Mouse (Mus musculus) thymus, adult 2 months (tissue): ENCODE data around the gene Lrrk1. TPM values are rescaled to one million over a fixed set of nuclear protein-coding genes. Genes with fewer than 3 reads are reported as not detected.

ENCODE experiments used
- DNase-seq: peaks from one replicate; pipeline ENCODE4 v3.0.0; 2021
- H3K27ac ChIP-seq: fragments of 200-500 bp; 2 replicates; pipeline ENCODE4 v1.5.1; 2012; ENCODE audit warnings: low read length, control low read depth; ENCODE audit not compliant: control insufficient read depth, insufficient read depth
- H3K27me3 ChIP-seq: fragments of 200-500 bp; 2 replicates; pipeline ENCODE4 v1.6.1; 2012; ENCODE audit warnings: mild to moderate bottlenecking, low read length, moderate library complexity, mixed read lengths; ENCODE audit not compliant: control insufficient read depth, insufficient read depth
- H3K36me3 ChIP-seq: fragments of 200-500 bp; 2 replicates; pipeline ENCODE4 v1.6.1; 2012; ENCODE audit warnings: mild to moderate bottlenecking, low read length, moderate library complexity; ENCODE audit not compliant: control insufficient read depth, insufficient read depth
- H3K4me1 ChIP-seq: fragments of 200-500 bp; replicated peaks from 2 replicates; pipeline ENCODE4 v1.6.1; 2012; ENCODE audit warnings: low read length; ENCODE audit not compliant: control insufficient read depth, insufficient read depth
- H3K4me3 ChIP-seq: fragments of 200-500 bp; 2 replicates; pipeline ENCODE4 v1.5.1; 2012; ENCODE audit warnings: mild to moderate bottlenecking, low read length, control low read depth, moderate library complexity; ENCODE audit not compliant: control insufficient read depth, insufficient read depth
- CTCF ChIP-seq: fragments of 200-500 bp; IDR thresholded peaks from 2 replicates; pipeline ENCODE4 v1.5.1; 2012; ENCODE audit warnings: mild to moderate bottlenecking, control low read depth, low read length, moderate library complexity, borderline replicate concordance; ENCODE audit not compliant: control insufficient read depth, poor library complexity, insufficient read depth; ENCODE audit errors: extremely low read depth
- POLR2A ChIP-seq: fragments of 200-500 bp; IDR thresholded peaks from 2 replicates; pipeline ENCODE4 v1.6.1; 2012; ENCODE audit warnings: mild to moderate bottlenecking, low read length, control low read depth, moderate library complexity; ENCODE audit not compliant: control insufficient read depth, poor library complexity, insufficient read depth; ENCODE audit errors: extremely low read depth
- WGBS: fragments of 180-500 bp; shearing (Covaris S2); methylation state at CpG from one replicate; pipeline ENCODE4 v1.1.7; 2018; 5-methylcytosine and 5-hydroxymethylcytosine counted together
- polyA plus RNA-seq: library from polyadenylated mRNA; depleted of rRNA; stranded (reverse); fragments of >200 nt; gene quantifications from 2 replicates; pipeline ENCODE4 v1.2.3, GENCODE M21; 2012

Lrrk1 gene
- polyA plus RNA-seq, 1 experiment: 29.9 TPM

DNA sequence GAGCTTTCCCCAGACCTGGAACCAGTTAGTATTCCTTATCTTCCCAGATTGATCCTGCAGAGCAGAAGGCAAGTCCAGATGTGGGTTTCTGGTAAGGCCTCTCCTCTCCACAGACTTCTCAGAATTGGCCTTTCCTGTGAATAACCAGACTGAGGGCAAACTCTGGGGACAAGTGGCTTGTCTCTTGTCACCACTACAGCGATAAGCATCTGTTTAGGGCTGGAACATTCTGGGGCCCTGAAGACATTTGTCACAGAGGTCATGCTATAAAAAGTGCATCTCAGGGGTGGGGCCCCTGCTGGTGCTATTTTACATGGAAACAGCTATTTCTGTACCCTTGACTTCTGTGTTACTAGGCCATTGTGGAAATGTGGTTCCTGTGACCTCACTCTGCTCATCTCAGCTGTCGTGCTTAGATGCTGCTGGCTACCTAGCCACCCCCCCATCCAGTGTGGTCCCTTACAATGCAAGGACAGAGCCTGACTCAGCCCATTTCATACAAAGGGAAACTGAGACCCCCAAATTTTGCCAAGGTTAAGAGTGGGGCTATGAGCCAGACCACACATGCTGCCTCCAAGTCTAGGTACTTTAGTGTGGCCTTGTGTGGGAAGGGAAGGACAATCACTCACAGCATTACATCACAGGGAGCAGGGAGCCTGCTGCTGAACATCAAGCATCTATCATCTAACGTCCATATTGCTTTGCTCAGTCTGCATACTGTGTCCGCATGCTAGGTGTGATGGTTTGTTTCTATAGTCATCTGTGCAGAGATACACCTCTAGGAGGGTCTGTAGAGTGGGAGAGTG is 154.8 kb downstream of the Lrrk1 start:
- Histone ChIP-seq H3K36me3 (no peaks in the 10 kb centered on the region), H3K4me3 (no peak overlapping the region), H3K27ac (peak overlapping the region; percentile 12; the same call in 1 of the 2 replicates), H3K4me1 (peaks cover 36% of the 10 kb centered on the region), H3K27me3 (no peaks in the 10 kb centered on the region)
- DNase-seq: no peak
- TF ChIP-seq CTCF: no peak
- TF ChIP-seq POLR2A: no peak
- 41% methylated on average over 4 of the region's 4 CpGs for WGBS

DNA sequence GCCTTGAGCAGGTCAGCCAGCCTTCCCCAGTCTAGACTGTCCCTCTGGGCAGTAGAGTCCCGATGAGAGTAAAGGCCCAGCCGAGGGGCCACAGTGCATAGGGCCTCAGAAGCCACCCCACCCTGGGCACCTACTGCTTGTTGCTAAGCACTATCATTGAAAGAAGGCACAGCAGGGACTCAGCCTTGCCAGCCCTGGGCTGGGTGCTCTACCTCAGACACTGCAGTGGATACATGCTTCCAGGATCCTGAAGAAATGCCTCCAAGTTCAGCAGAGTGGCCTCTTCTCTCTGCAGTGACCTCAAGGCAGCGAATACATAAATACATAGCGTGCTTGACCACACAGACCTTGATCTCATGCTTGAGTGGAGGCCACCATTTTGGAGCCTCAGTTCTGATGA is 156.3 kb downstream of the Lrrk1 start:
- H3K27ac ChIP-seq: no peak overlapping the region
- no peaks in the 10 kb centered on the region for H3K27me3 ChIP-seq
- H3K4me3 ChIP-seq: no peak overlapping the region
- TF ChIP-seq POLR2A (no peak), CTCF (no peak)
- peaks cover 36% of the 10 kb centered on the region for H3K4me1 ChIP-seq
- WGBS: 95% methylated on average over 4 of the region's 4 CpGs
- no peak for DNase-seq
- H3K36me3 ChIP-seq: no peaks in the 10 kb centered on the region

DNA sequence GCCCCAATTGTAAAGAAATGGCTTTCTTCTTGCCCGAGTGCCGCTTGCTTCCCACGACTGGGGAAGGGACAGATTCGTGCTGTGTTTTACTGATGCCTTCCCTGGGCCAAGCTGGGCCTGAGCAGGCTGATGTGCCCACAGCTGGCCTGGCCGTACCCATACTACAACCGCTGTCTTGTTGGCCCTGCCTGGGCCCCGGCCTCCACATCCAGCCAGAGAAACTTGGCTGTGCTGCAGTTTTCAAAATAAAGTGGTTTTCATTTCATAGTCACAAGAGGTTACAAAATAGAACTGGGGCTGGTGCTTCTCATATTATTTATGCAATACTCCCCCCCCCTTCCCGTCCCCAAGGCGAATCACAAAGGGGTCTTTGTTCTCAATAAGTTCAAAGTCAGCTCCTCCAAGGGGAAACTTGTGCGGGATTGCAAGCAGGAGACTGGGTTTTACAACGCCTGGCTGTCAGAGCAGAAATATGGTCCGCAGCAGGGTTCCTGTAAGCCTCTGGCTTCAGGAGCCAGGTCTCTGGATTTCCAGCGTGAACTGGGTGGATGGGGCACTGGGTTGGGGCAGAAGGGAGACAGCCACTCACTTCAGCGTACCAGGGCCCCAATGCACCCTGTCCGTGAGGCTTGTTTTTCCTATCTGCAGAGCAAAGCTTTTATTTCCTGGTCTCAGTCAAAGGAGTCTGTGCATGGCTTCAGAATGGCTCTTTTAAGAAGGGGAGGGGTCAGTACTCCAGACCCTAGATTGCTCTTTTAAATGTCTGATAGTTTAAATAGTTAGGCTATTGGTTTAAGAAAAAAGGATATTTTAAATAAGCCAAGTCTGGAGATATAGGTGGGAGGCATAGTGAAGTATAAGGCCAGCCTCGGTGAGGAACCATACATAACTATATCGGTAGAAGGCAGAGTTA is 157.3 kb downstream of the Lrrk1 start:
- Histone ChIP-seq H3K27ac (peak overlapping the region; percentile 37; the same call in 1 of the 2 replicates), H3K4me3 (no peak overlapping the region), H3K36me3 (no peaks in the 10 kb centered on the region), H3K4me1 (peaks cover 36% of the 10 kb centered on the region), H3K27me3 (no peaks in the 10 kb centered on the region)
- 43% methylated on average over 17 of the region's 17 CpGs for WGBS
- no peak for DNase-seq
- TF ChIP-seq CTCF (no peak), POLR2A (no peak)

DNA sequence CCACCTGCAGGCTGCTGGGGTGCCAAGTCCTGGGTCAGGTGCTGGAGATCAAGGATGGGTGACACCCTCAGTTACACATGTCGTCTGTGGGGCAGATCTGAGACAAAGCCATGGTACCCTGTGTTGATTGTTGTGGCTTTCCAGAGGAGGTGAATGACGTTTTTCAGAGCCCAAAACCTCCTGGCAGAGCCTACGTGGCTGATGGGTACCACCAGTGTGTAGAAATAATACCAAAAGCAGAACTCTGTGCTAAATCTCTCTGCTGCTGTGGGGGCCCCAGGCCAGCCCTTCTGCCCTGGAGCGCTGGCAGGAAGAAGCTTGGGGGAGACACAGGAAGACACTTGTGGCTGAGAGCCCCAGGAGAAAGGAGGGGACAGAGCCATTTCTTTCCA is 157.9 kb downstream of the Lrrk1 start:
- TF ChIP-seq CTCF (no peak), POLR2A (no peak)
- 5% methylated on average over 4 of the region's 4 CpGs for WGBS
- Histone ChIP-seq H3K27me3 (no peaks in the 10 kb centered on the region), H3K36me3 (no peaks in the 10 kb centered on the region), H3K27ac (peak overlapping the region; percentile 37), H3K4me3 (no peak overlapping the region), H3K4me1 (peaks cover 41% of the 10 kb centered on the region)
- DNase-seq: peak; percentile 29

DNA sequence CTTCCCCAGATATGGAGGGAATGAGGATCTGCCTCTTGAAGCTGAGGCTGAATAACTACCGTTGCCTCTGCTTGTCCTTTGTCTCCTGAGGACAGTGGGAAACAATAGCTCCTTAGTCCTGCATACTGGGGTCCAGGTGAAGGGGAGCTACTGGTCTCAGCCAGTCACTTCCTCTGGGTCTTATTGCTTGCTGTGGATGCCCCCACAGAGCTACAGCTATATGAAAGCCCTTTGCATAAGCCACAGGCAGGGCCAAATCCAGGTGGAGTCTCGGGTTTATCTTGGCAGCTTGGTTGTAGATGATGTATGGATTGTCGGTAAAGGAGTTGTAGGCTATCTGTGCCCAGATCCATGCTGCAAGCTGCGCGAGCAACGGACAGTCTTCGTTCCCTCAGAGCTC is 158.7 kb downstream of the Lrrk1 start:
- H3K27me3 ChIP-seq: no peaks in the 10 kb centered on the region
- WGBS: 96% methylated on average over 7 of the region's 7 CpGs
- peaks cover 41% of the 10 kb centered on the region for H3K4me1 ChIP-seq
- no peak overlapping the region for H3K4me3 ChIP-seq
- no peak for DNase-seq
- H3K27ac ChIP-seq: no peak overlapping the region
- TF ChIP-seq POLR2A (no peak), CTCF (no peak)
- no peaks in the 10 kb centered on the region for H3K36me3 ChIP-seq

DNA sequence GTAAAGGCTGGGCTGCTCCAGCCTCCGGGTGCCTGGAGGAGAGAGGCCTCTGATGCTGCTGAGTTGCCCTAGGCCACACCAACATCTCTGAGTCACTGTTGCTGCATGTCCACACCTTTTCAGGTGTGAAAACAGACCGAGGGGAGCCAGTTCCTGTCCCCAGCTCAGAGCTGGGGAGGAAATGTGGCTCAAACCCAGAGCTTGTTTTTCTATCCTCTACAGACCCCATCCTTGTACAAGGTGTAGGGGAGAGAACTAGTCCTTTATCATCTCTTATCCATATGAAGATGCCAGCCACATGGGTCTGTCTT is 159.6 kb downstream of the Lrrk1 start:
- 80% methylated on average over 2 of the region's 2 CpGs for WGBS
- Histone ChIP-seq H3K27ac (no peak overlapping the region), H3K4me1 (peaks cover 36% of the 10 kb centered on the region), H3K36me3 (no peaks in the 10 kb centered on the region), H3K27me3 (no peaks in the 10 kb centered on the region), H3K4me3 (no peak overlapping the region)
- TF ChIP-seq CTCF (no peak), POLR2A (no peak)
- no peak for DNase-seq
